Mouse (Mus musculus) ovary, postnatal 14 days (tissue): Measurements from ENCODE around the gene Tubb2b.
"Not testable (repeated sequence)": the region's sequence is repeated elsewhere in the genome, so short reads cannot be mapped to it uniquely, and the experiment has no call there.

ENCODE experiments used
- DNase-seq: peaks from one replicate; pipeline ENCODE4 v3.0.0; 2022; ENCODE audit warnings: low spot score

Tubb2b gene

DNA sequence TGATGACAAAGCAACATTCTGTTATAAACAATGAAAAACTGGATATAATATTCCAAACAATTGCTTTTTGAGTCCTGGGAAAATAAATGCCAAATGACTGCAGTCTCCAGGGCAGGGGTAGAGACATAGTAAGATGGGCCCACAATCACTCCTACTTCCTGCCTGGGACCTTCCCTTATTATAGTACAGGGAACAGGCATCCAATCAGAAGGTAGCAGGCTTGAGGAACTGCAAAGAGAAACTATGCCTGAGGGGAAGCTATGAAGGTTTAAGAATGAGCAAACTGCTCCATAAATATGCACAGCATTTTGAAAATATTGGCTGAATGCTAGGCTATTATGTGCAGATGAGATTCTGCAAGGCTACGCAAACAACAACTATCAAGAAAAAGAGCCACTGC, 23.3 kb downstream of the Tubb2b start:
- no peak for DNase-seq

DNA sequence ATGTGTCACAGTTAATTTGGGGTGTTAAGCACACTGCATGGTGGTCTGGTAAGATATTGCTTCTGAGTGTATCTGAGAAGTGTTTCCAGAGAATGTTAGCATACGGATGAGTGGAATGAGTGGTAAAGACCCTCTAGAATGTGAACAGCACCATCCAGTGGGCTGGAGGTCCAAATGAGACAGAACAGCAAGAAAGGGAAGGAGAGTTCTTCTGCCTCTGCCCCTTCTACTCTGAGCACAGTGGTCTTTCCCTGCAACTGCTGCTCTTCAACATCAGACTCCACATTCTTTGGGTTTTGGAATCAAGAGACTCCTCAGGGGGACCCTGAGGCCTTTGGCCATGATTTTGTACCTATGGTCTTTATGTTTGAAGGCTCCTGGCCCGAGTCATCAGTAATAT, 24.0 kb downstream of the Tubb2b start:
- DNase-seq, result no peak

DNA sequence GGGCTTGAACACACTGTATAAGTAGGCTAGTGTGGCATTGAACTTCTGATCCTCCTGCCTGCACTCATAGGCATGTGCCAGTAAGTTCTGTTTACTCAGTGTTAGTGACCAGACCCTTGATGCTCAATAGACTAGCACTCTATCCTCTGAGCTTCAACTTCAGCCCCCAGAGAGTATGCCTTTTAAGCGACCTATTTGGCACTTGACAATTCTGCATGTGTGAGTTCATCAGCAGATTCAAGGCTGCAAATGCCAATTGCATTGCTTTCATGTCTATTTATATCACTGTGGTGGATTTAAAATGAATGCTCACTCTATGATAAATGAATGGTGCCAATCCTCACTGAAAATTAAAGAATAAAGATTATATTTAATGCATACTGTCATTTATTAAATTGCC, 24.9 kb downstream of the Tubb2b start:
- no peak for DNase-seq

DNA sequence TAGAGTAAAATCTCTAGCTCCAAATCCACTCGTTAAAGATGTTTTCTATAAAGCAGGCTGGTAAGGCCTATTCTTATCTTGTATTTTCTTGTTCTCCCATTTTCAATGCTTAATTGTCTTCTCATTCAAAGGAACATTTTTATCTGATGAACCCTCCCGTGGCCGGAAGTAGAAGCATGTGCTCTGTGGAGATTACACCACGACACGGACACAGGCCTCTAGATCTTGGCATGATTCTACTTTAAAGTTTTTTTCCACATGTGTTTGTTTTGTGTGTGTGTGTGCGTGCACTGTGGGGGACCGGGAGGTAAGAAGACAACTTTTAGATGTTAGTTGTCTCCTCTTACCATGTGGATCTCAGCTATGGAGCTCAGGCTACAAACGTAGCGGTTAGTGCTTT, 28.4 kb downstream of the Tubb2b start:
- no peak for DNase-seq

DNA sequence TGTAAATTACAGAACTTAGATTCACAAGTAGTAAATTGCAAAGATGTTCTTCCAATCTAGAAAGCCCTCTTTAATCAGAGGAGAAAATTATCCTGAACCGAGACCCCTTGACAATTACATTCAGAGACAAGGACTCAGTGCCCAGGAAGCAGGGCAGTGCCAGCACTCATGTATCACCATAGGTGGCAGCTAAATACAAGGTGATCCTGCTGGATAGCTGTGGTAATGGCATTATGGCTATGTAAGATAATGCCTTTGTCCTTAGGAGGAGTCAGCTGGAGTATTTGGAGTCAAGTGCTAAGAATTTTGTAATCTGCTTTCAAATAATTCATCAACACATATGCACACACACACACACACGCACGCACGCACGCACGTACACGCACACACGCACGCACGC, 29.0 kb downstream of the Tubb2b start:
- DNase-seq, result no peak

DNA sequence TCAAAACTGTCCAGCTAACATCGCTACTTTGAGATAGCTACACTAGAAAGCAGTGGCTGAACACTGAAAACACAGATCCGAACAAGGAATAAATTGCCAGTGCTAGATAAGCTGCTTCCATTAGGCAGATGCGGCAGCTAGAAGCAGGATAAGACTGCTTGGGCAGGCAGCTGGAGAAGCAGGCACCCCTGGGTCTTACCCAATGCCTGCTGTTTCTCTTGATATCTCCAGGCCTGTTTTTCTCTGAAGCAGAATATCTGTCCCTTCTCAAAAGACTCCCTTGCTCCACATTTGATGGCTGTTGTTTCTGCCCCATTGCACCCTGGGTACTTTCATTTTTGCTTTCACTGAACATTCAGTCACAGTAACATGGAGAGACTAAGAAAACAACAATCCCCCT, 29.5 kb downstream of the Tubb2b start:
- no peak for DNase-seq

DNA sequence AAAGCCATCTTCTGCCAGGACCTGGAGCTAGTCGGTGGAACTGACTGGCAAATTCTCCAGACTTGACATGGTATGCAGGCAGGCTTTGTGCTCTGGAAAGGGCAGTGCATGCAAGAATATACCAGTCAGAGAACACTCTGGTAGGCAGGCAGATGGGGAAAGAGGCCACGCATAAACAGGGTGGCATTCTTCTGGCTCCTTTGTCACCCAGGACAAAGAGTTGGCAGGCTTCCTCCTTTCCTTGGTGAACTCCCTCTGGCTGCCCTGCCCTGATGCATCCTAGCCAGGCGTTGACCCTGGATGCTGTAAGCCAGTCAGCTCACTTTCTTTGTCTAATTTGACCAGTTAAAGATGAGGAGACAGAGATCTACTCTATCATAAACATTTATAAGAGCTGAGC, 33.2 kb downstream of the Tubb2b start:
- DNase-seq, result no peak

DNA sequence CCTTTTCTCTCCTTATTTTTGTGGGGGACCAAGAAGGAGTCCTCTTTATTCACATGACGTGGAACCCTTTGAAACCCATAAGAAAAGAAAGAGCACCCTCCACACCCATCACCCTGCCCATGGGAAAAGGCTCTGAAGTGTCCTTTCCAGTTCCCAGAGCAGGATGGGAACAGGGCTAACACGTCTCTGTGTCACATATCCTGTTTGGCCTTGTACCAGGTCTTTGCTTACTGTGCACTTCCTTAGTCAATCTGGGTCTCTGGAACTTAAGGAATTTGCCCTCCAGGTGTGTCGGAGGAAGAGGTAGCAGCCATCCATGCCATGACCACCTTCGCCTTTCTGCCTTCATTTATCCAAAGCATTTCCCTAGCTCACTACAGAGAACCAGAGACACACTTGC, 33.8 kb downstream of the Tubb2b start:
- DNase-seq, result no peak

DNA sequence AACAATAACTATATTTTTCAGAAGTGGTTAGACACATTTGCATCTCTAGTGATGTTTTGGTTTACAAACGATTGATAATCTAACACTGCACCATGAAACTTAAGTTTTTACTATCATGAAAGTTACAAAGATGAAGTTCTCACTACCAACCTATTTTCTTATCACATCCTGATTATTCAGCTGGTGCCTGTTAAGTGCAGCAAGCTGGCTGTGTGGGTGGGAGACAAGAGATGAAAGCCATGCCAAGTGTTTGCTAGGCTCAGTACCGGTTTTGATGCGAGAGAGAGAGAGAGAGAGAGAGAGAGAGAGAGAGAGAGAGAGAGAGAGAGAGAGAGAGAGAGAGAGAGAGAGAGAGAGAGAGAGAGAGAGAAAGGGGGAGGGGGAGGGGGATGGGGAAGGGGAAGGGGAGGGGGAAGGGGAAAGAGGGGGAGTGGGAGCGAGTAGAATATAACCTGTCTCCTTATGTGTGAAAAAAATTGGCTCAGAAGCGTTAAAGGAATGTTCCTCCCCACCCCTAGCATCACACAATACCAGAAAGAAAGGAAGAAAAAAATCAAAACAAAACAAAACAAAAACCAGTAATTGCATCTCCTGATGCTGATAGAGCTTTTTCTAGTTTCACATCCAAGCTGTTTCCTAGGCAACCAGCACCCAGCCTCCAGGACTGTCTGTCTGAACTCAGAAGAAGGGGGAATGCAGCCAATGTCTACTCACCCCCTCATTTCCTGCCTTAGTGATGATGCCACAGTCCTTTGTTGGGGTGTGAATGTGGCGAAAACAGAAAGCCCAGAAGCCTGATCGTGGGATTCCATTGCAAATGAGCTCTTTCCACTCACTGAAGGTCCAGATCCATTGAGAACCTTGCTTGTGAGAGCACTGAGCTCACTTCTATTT, 34.5 kb downstream of the Tubb2b start:
- no peak for DNase-seq

DNA sequence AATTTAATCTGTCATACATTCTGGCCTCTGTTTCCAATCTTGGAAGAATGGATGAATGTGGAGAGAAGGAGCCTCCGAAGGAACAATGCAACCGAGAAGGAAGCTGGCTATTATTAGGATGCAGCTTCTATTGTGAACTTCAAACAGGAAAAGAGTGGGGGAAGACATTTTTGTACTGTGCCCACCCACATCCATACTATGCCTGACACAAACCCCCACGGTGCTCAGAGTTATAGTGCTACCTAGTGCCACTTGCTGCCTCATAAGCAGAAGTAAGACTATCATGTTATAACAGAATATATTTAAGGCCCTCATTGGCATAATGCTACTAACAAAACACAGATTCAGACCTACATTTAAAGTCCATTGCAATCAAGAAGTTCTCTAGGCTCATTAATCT, 40.9 kb downstream of the Tubb2b start:
- no peak for DNase-seq

DNA sequence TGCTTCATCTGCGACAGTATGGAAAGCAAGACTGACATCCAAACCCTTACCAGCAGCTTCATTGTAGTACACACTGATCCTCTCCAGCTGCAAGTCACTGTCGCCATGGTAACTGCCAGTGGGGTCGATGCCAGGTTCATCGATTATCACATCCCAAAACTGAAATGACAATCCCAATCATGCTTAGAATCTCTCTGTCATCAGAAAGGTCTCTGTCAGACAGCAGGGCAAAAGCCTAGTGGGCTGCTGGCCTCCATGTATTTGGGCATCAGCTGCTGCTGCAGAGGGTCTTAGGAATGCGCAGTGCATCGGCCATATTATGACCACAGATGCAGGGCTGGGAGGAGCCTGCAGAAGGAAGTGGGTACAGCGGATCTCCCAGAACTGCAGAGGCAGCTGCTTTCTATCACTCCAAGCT, 41.4 kb downstream of the Tubb2b start:
- no peak for DNase-seq

DNA sequence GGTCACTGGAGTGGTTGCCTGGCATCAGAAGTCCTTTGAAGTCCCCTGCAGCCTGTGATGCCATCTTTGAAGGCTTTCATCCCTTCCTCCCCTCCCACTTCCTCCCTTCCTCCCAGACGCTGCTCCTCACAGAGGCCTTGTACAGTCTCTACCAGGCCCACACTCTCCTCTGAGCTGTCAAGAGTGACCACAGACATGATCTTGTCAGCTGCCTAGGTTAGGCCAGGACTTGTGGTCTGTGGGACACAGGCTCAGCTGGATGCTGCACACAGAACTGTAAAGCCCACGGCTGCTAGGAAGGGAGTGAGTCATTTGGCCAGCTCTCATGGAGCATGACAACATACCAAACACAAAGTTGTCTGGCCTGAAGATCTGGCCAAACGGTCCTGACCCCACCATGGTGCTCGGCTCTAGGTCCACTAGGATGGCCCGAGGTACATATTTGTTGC, 42.0 kb downstream of the Tubb2b start:
- not testable (repeated sequence) for DNase-seq

DNA sequence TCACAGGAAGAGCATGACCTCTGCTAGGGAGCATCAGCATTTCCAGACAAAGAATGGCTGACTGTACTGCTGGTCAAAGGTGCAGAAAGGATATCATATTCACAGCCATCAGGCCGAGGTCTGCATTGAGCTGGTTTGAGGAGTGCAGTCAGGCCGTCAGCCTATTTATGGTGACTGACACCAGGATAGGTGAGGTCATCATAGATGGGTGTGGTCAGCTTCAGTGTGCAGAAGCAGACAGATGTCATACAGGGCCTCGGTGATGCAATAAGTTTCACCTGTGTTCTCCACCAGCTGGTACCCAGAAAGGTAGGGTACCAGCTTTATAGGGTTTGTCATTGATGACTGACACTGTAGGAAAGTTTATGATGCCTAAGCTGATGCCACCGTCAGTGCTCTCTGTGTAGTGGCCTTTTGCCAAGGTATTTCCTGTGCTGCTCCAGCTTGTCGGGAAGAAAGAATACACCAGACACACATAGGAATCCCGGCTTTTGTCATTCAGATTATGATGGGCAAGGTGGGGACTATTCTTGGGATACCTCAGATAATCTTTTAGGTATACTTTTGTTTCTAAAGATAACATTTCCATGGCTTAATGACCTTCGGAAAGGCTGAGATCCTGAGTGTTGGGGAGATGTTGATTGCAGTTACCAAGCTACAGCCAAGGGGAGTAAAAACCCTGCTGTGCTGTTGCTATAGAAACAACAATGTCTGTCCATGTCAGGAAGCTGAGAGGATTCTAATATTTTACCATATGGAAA, 43.0 kb downstream of the Tubb2b start:
- DNase-seq, result no peak

DNA sequence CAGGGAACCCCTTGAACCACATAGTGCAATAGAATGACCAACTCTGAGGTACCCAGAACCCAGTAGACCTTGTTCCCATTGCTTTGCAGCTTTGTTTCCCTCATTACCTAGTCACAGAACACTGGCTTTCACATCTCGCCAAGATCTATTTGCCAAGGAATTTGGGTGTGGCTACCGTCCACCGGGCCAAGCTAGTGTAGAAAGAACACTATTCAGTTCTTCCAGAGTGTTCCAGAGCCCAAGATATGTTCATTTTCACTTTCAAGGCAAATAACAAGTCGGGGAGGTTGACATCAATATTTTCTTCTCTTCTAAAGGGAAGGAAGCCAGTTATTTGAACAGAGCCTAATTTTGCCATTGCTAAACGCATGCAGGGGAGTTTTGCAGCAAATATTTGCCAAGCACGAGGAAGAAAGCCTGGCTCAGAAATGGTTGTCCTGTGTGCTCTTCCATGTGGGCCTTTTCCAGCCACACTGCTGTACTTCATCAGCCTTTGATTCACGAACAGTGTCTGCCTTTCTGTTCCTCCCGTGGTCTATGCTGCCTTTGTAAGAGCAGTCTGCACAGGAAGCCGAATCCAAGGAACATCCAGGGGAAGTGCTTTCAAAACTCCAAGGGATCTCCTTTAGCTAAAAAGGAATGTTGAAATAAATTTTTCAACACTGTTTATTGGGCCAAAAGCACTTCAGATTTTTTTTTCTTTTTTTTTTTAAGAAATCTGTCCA, 46.1 kb downstream of the Tubb2b start:
- DNase-seq, result no peak

DNA sequence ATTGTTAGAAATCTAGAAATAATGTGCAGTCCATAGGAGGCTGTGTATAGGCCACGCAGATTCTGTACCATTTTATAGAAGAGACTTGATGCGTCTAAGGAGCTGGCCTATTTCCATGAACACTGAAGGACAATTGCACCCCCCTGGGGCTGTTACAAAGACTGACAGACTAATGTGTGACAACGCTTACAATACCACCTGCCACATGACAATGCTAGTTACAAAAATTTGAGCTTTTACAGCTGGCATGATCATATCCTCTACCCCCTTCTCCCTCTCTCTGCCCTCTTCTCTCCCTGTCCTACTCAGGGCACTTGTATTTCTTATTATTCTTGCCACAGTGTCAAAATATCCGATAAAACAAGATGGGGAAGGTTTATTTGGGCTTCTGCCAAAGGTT, 48.3 kb downstream of the Tubb2b start:
- DNase-seq, result no peak

DNA sequence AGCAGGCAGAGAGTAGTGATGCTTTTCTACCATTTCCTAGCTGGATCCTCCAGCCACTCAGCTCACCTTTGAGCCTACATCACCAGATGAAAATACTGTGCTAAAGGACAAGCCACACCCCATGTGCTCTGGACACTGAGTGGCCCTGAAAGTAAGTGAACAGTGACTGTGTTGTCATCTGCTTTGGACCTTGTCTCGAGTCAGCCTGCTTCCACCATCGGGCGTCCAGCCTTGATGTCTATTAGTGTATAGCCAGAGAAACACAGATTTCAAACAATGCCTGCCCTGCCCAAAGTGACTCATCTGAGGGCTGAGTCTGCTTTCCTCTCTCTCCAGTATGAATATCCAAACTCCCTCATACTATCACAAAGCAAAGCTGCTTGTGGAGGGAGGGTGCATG, 50.5 kb downstream of the Tubb2b start:
- DNase-seq, result no peak

DNA sequence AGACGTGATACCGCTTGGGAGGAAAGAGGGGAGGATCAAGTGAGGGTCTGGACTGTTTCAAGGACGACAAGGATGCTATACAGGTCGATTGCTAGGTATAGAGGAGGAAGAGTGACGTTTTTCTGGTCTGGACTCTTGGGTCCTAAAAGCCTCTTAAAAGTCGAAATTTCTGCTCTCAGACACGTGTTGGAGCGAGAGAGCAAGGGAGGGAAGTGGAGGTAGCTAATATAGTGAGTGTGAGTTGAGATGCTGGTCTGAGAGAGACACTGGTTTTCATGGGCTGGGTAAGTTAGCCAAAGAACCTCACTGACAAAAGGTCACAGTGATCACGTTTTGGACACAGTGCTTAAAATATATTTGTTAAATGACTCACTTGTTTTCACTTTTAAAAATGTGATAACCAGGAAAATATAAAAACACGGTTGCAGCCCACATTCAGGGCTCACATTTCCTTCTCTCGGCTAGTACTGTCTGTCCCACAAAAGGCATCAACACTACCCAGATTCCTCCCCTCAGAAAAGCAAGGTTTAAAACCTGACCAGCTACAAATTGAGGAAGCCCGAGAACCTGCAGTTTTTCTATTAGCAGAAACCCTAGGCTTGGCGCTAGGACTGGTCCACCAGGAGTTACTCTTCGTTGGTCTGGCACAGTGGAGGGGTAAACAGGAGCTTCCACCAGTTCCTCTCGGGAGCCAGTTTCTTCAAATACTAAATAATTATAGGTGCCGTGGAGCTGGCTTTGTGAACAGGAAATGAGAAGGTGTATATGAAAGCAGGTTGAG, 51.6 kb downstream of the Tubb2b start:
- DNase-seq, result no peak

DNA sequence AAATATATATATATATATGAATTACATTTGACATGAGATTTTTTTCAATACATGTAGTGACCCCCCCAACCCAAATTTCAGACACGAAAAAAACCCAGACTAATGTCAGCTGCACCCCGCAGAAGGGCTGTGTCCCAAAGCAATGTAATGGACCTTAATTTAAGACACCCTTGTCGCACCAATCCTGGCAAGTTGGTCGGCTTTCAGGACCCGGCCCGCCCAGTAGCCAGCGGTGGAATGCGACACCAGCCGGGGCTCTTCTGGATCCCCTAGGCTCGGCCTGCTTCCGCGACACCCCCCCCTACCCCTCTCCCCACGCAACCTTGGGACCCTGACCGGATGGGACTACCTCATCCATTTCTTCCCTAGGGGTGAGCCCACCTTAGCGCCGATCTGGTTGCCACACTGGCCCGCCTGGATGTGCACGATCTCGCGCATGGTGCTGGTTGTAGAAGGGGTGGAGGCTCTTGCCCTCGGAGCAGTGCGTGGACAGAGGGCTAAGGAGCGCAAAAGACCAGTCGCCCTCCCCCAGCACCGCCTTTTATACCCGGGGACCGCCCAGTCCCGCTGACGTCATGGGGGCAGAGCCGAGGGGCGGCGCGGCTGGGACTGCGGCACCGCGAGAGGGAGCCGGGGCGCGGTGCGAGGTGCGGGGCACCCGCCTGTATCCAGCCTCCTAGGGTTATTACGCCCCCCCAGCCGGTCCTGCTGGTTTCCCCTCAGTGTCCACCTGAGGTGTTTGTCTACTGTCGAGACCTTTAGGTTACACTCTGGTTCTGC, 52.6 kb downstream of the Tubb2b start, which contains the start of gene Tubb2a:
TSS of gene Tubb2a (minus strand) at position 516 of the 780 bp plus-strand sequence.
- peak; percentile 95 for DNase-seq
